In genomic region chr9:114583812-114584182, GRCm38 (mm10) we compare ENCODE assay signal across 8 mouse cellular contexts. TPM values are rescaled to one million over a fixed set of nuclear protein-coding genes. Genes with fewer than 3 reads are reported as not detected.
DNase-seq lines count a peak whose midpoint lies in the region; ATAC-seq and TF ChIP-seq lines count a peak whose summit lies in the region.

No protein-coding gene starts in this region.

- TF ChIP-seq EP300 in heart, adult 2 months (IDR thresholded peaks at IDR 0.05; ENCODE audit: insufficient read depth, low read depth, low read length), result no peak

- H3K4me1 ChIP-seq in embryonic facial prominence, embryonic 11.5 days (ENCODE audit: control insufficient read depth, insufficient read depth, low read length), result peaks cover 4% of the 10 kb centered on the region; the same call in 1 of the 2 replicates
- peaks cover 2% of the 10 kb centered on the region; the same call in 1 of the 2 replicates for H3K4me1 ChIP-seq in heart, adult 2 months (ENCODE audit: control insufficient read depth, insufficient read depth, low read length)
- no peaks in the 10 kb centered on the region for H3K4me1 ChIP-seq in kidney, adult 2 months (ENCODE audit: control insufficient read depth, insufficient read depth, low read length)
- peaks cover 3% of the 10 kb centered on the region; the same call in 1 of the 2 replicates for H3K4me1 ChIP-seq in midbrain, embryonic 16.5 days (ENCODE audit: control insufficient read depth, insufficient read depth, low read length)
- 0 out of 2 replicates have a peak, but pooled peaks cover 4% of the 10 kb centered on the region for H3K4me1 ChIP-seq in stomach, embryonic 14.5 days (ENCODE audit: control insufficient read depth, insufficient read depth, low read length)

- peak overlapping the region; percentile 21 for H3K4me3 ChIP-seq in embryonic facial prominence, embryonic 11.5 days (ENCODE audit: low read depth, low read length)
- H3K4me3 ChIP-seq in heart, adult 2 months, result peak overlapping the region; percentile 29
- peak overlapping the region; percentile 68 for H3K4me3 ChIP-seq in kidney, adult 2 months (ENCODE audit: insufficient read depth, low read depth, low read length)
- H3K4me3 ChIP-seq in midbrain, embryonic 16.5 days (ENCODE audit: low read depth, low read length), result peak overlapping the region; percentile 21; the same call in 1 of the 2 replicates
- peak overlapping the region; percentile 38 for H3K4me3 ChIP-seq in stomach, embryonic 14.5 days (ENCODE audit: low read depth, low read length)

- H3K36me3 ChIP-seq in embryonic facial prominence, embryonic 11.5 days (replicated peaks; ENCODE audit: control insufficient read depth, insufficient read depth, low read depth, low read length), result peaks cover 5% of the 10 kb centered on the region
- no peaks in the 10 kb centered on the region for H3K36me3 ChIP-seq in heart, adult 2 months (ENCODE audit: control insufficient read depth, insufficient read depth, low read length)
- H3K36me3 ChIP-seq in kidney, adult 2 months (ENCODE audit: control insufficient read depth, insufficient read depth, low read length), result no peaks in the 10 kb centered on the region; the same call in 1 of the 2 replicates
- 0 out of 2 replicates have a peak, but pooled peaks cover 2% of the 10 kb centered on the region for H3K36me3 ChIP-seq in midbrain, embryonic 16.5 days (ENCODE audit: control insufficient read depth, insufficient read depth, low read length)
- peaks cover 12% of the 10 kb centered on the region for H3K36me3 ChIP-seq in stomach, embryonic 14.5 days (ENCODE audit: control insufficient read depth, insufficient read depth, low read length)

- under 1% methylated on average over 23 of the region's 23 CpGs for WGBS in embryonic facial prominence, embryonic 11.5 days
- WGBS in heart, adult 2 months, result 1% methylated on average over 23 of the region's 23 CpGs
- WGBS in kidney, adult 2 months, result under 1% methylated on average over 23 of the region's 23 CpGs
- 2% methylated on average over 23 of the region's 23 CpGs for WGBS in midbrain, embryonic 16.5 days
- WGBS in stomach, embryonic 14.5 days, result under 1% methylated on average over 23 of the region's 23 CpGs

- no peaks in the 10 kb centered on the region for H3K79me2 ChIP-seq in heart, adult 2 months (replicated peaks; ENCODE audit: control insufficient read depth, insufficient read depth, low read length)

- H3K27me3 ChIP-seq in embryonic facial prominence, embryonic 11.5 days (ENCODE audit: control insufficient read depth, insufficient read depth, low read length), result no peaks in the 10 kb centered on the region
- no peaks in the 10 kb centered on the region for H3K27me3 ChIP-seq in heart, adult 2 months (ENCODE audit: control insufficient read depth, insufficient read depth, low read length)
- no peaks in the 10 kb centered on the region for H3K27me3 ChIP-seq in kidney, adult 2 months (replicated peaks; ENCODE audit: control insufficient read depth, insufficient read depth, low read length)
- no peaks in the 10 kb centered on the region for H3K27me3 ChIP-seq in midbrain, embryonic 16.5 days (ENCODE audit: control insufficient read depth, insufficient read depth, low read depth, low read length)
- H3K27me3 ChIP-seq in stomach, embryonic 14.5 days (ENCODE audit: control insufficient read depth, insufficient read depth, low read length), result no peaks in the 10 kb centered on the region

- peak overlapping the region; percentile 74 for H3K4me2 ChIP-seq in embryonic facial prominence, embryonic 11.5 days (ENCODE audit: low read depth, low read length)
- H3K4me2 ChIP-seq in midbrain, embryonic 16.5 days (ENCODE audit: low read length), result peak overlapping the region; percentile 60
- H3K4me2 ChIP-seq in stomach, embryonic 14.5 days (replicated peaks; ENCODE audit: low read depth, low read length), result peak overlapping the region; percentile 84

- ATAC-seq in embryonic facial prominence, embryonic 11.5 days (replicated peaks; ENCODE audit: insufficient number of reproducible peaks, low FRiP score, low TSS enrichment, low read depth), result peak; percentile 68
- ATAC-seq in midbrain, embryonic 16.5 days, result peak; percentile 65; the same call in 1 of the 2 replicates
- peak; percentile 67; the same call in 1 of the 2 replicates for ATAC-seq in stomach, embryonic 14.5 days (ENCODE audit: insufficient number of reproducible peaks, insufficient read depth, low FRiP score, low read depth)

- no peak; the same call in 1 of the 2 replicates for TF ChIP-seq CTCF in heart, adult 2 months (IDR thresholded peaks at IDR 0.05)
- TF ChIP-seq CTCF in kidney, adult 2 months (conservative IDR thresholded peaks at IDR 0.05; ENCODE audit: insufficient read depth, insufficient read length, low read depth, low read length), result peak; percentile 77

- no peaks in the 10 kb centered on the region for H3K9me3 ChIP-seq in embryonic facial prominence, embryonic 11.5 days (replicated peaks; ENCODE audit: control insufficient read depth, low read length)
- H3K9me3 ChIP-seq in midbrain, embryonic 16.5 days (replicated peaks; ENCODE audit: control insufficient read depth, low read length, poor library complexity, severe bottlenecking), result no peaks in the 10 kb centered on the region
- H3K9me3 ChIP-seq in stomach, embryonic 14.5 days (ENCODE audit: control insufficient read depth, low read depth, low read length), result no peaks in the 10 kb centered on the region

- TF ChIP-seq POLR2A in heart, adult 2 months (IDR thresholded peaks at IDR 0.05; ENCODE audit: insufficient read depth, low read depth, low read length), result no peak
- TF ChIP-seq POLR2A in kidney, adult 2 months (IDR thresholded peaks at IDR 0.05; ENCODE audit: low read depth, low read length), result no peak

- intact Hi-C loops in heart, adult 2 months (cut with DNase I), result loop anchor here (10.0 kb wide), 1 partner anchor 169 kb away; no protein-coding TSS in a partner anchor

- H3K9ac ChIP-seq in embryonic facial prominence, embryonic 11.5 days (replicated peaks; ENCODE audit: low read length), result peak overlapping the region; percentile 54
- H3K9ac ChIP-seq in heart, adult 2 months (ENCODE audit: low read depth, low read length), result peak overlapping the region; percentile 74
- H3K9ac ChIP-seq in midbrain, embryonic 16.5 days (ENCODE audit: low read depth, low read length), result no peak overlapping the region; the same call in 1 of the 2 replicates
- H3K9ac ChIP-seq in stomach, embryonic 14.5 days (replicated peaks; ENCODE audit: low read depth, low read length), result peak overlapping the region; percentile 28; the same call in 1 of the 2 replicates

- peak; percentile 43 for DNase-seq in layer of hippocampus, adult 11-12 months (ENCODE audit: low spot score)
- no peak for DNase-seq in layer of hippocampus, adult 9-10 months (ENCODE audit: low spot score)
- peak; percentile 83 for DNase-seq in embryonic facial prominence, embryonic 11.5 days (ENCODE audit: low spot score)
- peak; percentile 70 to 78 for DNase-seq in heart, adult 2 months
- peak; percentile 73 for DNase-seq in kidney, adult 2 months
- DNase-seq in liver, result peak; percentile 69

- H3K27ac ChIP-seq in embryonic facial prominence, embryonic 11.5 days (replicated peaks; ENCODE audit: low read depth, low read length), result no peak overlapping the region; the same call in 1 of the 2 replicates
- peak overlapping the region; percentile 31; the same call in 1 of the 2 replicates for H3K27ac ChIP-seq in heart, adult 2 months
- no peak overlapping the region for H3K27ac ChIP-seq in kidney, adult 2 months (ENCODE audit: insufficient read depth, low read depth, low read length)
- H3K27ac ChIP-seq in midbrain, embryonic 16.5 days (ENCODE audit: low read length), result no peak overlapping the region
- peak overlapping the region; percentile 74 for H3K27ac ChIP-seq in stomach, embryonic 14.5 days (ENCODE audit: low read length)

RNA-seq across cellular contexts. Expression of gene Trim71, which starts 19.6 kb away (rescaled TPM):
- 1.9 and 2.2 TPM in 2 replicates for polyA plus RNA-seq in embryonic facial prominence, embryonic 11.5 days (2014; fragmentation: Nextera tagmentation; extraction: Ambion mirVana)
- not detected for total RNA-seq in heart, adult 2 months (2021)
- polyA plus RNA-seq in heart, adult 2 months (2012; rRNA removed), result not detected in 2 replicates
- polyA plus RNA-seq in kidney, adult 2 months (2012; rRNA removed), result 0.01 and 0.05 TPM in 2 replicates
- 0.15 and 0.17 TPM in 2 replicates for polyA plus RNA-seq in midbrain, embryonic 16.5 days (2015; fragmentation: Nextera tagmentation; extraction: Ambion mirVana)
- 1.4 and 1.6 TPM in 2 replicates for polyA plus RNA-seq in stomach, embryonic 14.5 days (2014; fragmentation: Nextera tagmentation; extraction: Ambion mirVana)

RNA-seq across cellular contexts. Expression of gene Cnot10, which starts 56.2 kb away (rescaled TPM):
- polyA plus RNA-seq in embryonic facial prominence, embryonic 11.5 days (2014; fragmentation: Nextera tagmentation; extraction: Ambion mirVana), result 72.8 and 76.4 TPM in 2 replicates
- total RNA-seq in heart, adult 2 months (2021), result 10 to 100 TPM; 22.5 to 23.5 TPM
- polyA plus RNA-seq in heart, adult 2 months (2012; rRNA removed), result 16.8 and 26.2 TPM in 2 replicates
- polyA plus RNA-seq in kidney, adult 2 months (2012; rRNA removed), result 21.9 and 24.0 TPM in 2 replicates
- 54.0 and 59.3 TPM in 2 replicates for polyA plus RNA-seq in midbrain, embryonic 16.5 days (2015; fragmentation: Nextera tagmentation; extraction: Ambion mirVana)
- 64.6 and 69.9 TPM in 2 replicates for polyA plus RNA-seq in stomach, embryonic 14.5 days (2014; fragmentation: Nextera tagmentation; extraction: Ambion mirVana)

Comparison
In these comparisons a context has a peak if more than half of its experiments do, and no peak if none do; other contexts are left out.
1. H3K27ac ChIP-seq: peak in heart, adult 2 months (single experiment) and stomach, embryonic 14.5 days (single experiment); none in embryonic facial prominence, embryonic 11.5 days (single experiment), kidney, adult 2 months (single experiment) and midbrain, embryonic 16.5 days (single experiment).
2. Peak in every context shown above with its lines, with median percentiles within 50 percentile points of each other: ATAC-seq, H3K4me2 ChIP-seq and H3K4me3 ChIP-seq.